Mouse (Mus musculus) heart, embryonic 14.5 days (tissue): ENCODE data around the gene Gsta4. TPM values are rescaled to one million over a fixed set of nuclear protein-coding genes. Genes with fewer than 3 reads are reported as not detected.

Source experiments
- ATAC-seq: fragments of 200-750 bp; cut with Nextera tagmentation; 2 replicates; pipeline ENCODE4 v1.8.0; 2017; ENCODE audit warnings: low read depth, moderate TSS enrichment; ENCODE audit not compliant: insufficient number of reproducible peaks, insufficient read depth, low FRiP score
- H3K27ac ChIP-seq, 2 experiments: fragments of 200-500 bp in 1 of 2; fragments of 300-500 bp in 1 of 2; sonication (generic) in 1 of 2; replicated peaks in 1 of 2; 2 replicates each; pipeline ENCODE4 v1.5.1; 2012 to 2014; ENCODE audit warnings: low read depth in 2 of 2, low read length in 2 of 2, control low read depth in 1 of 2, mild to moderate bottlenecking in 1 of 2, mixed read lengths in 1 of 2; ENCODE audit not compliant: control insufficient read depth in 1 of 2, insufficient read depth in 1 of 2
- H3K27me3 ChIP-seq: fragments of 300-500 bp; sonication (generic); 2 replicates; pipeline ENCODE4 v1.6.1; 2014; ENCODE audit warnings: mild to moderate bottlenecking, low read length, control low read depth; ENCODE audit not compliant: control insufficient read depth, insufficient read depth
- H3K36me3 ChIP-seq: fragments of 300-500 bp; sonication (generic); 2 replicates; pipeline ENCODE4 v1.6.1; 2014; ENCODE audit warnings: mild to moderate bottlenecking, control low read depth, low read length, mixed read lengths; ENCODE audit not compliant: control insufficient read depth, insufficient read depth
- H3K4me1 ChIP-seq, 2 experiments: fragments of 200-500 bp in 1 of 2; fragments of 300-500 bp in 1 of 2; sonication (generic) in 1 of 2; 2 replicates each; pipeline ENCODE4 v1.6.1; 2012 to 2014; ENCODE audit warnings: low read length in 2 of 2, control low read depth in 1 of 2, mixed read lengths in 1 of 2; ENCODE audit not compliant: control insufficient read depth in 2 of 2, insufficient read depth in 2 of 2
- H3K4me2 ChIP-seq: fragments of 300-500 bp; sonication (generic); 2 replicates; pipeline ENCODE4 v1.6.1; 2014; ENCODE audit warnings: mild to moderate bottlenecking, low read length
- H3K4me3 ChIP-seq, 2 experiments: fragments of 200-500 bp in 1 of 2; fragments of 300-500 bp in 1 of 2; sonication (generic) in 1 of 2; 2 replicates each; pipeline ENCODE4 v1.5.1; 2012 to 2014; ENCODE audit warnings: low read length in 2 of 2, mild to moderate bottlenecking in 2 of 2, control low read depth in 1 of 2, low read depth in 1 of 2, moderate library complexity in 1 of 2; ENCODE audit not compliant: control insufficient read depth in 1 of 2, insufficient read depth in 1 of 2
- H3K9ac ChIP-seq: fragments of 300-500 bp; sonication (generic); 2 replicates; pipeline ENCODE4 v1.6.1; 2014; ENCODE audit warnings: mild to moderate bottlenecking, low read length
- H3K9me3 ChIP-seq: fragments of 300-500 bp; sonication (generic); 2 replicates; pipeline ENCODE4 v1.6.1; 2016; ENCODE audit warnings: low read length, control low read depth; ENCODE audit not compliant: control insufficient read depth
- WGBS: fragments of 180-500 bp; shearing (Covaris S2); extraction: QIAGEN DNeasy Blood & Tissue Kit; methylation state at CpG from one replicate; pipeline ENCODE4 v1.1.7; 2014; 5-methylcytosine and 5-hydroxymethylcytosine counted together
- polyA plus RNA-seq: library from polyadenylated mRNA; unstranded; fragments of >200 nt; fragmentation: Nextera tagmentation; extraction: Ambion mirVana; gene quantifications from 2 replicates; pipeline ENCODE4 v1.2.1, GENCODE M21; 2014

The Gsta4 gene
- polyA plus RNA-seq, 1 experiment from 2014 or later, result 80.3 TPM

GRCm38 (mm10) chr9:78179071-78179470 is 3.5 kb upstream of the Gsta4 start:
- Histone ChIP-seq H3K9me3 (no peaks in the 10 kb centered on the region), H3K27me3 (no peaks in the 10 kb centered on the region), H3K4me2 (no peak overlapping the region), H3K9ac (no peak overlapping the region), H3K36me3 (no peaks in the 10 kb centered on the region), H3K27ac (no peak overlapping the region), H3K4me3 (no peak overlapping the region), H3K4me1 (peaks cover 3 to 5% of the 10 kb centered on the region in 2 experiments; a peak in 2 of 4 replicates)
- WGBS, result 84% methylated on average over 2 of the region's 2 CpGs
- ATAC-seq, result no peak

GRCm38 (mm10) chr9:78185686-78186085 is 3.1 kb downstream of the Gsta4 start:
- no peak overlapping the region for H3K27ac ChIP-seq
- no peaks in the 10 kb centered on the region for H3K36me3 ChIP-seq
- H3K9me3 ChIP-seq, result no peaks in the 10 kb centered on the region
- no peaks in the 10 kb centered on the region for H3K27me3 ChIP-seq
- no peak for ATAC-seq
- H3K9ac ChIP-seq, result no peak overlapping the region
- peaks cover 0 to 5% of the 10 kb centered on the region in 2 experiments; a peak in 1 of 4 replicates for H3K4me1 ChIP-seq
- WGBS, result 86% methylated on average over 9 of the region's 9 CpGs
- H3K4me3 ChIP-seq, result no peak overlapping the region
- no peak overlapping the region for H3K4me2 ChIP-seq

- WGBS, result 54% methylated on average over 8 of the region's 8 CpGs
- Histone ChIP-seq H3K36me3 (no peaks in the 10 kb centered on the region), H3K4me1 (peaks cover 8 to 24% of the 10 kb centered on the region in 2 experiments; a peak in 3 of 4 replicates), H3K9me3 (no peaks in the 10 kb centered on the region), H3K9ac (no peak overlapping the region), H3K27ac (no peak overlapping the region), H3K27me3 (no peaks in the 10 kb centered on the region), H3K4me2 (no peak overlapping the region), H3K4me3 (no peak overlapping the region)
- no peak for ATAC-seq
These were observed 6.3 kb downstream of the Gsta4 start for GRCm38 (mm10) chr9:78188910-78189309.

GRCm38 (mm10) chr9:78190651-78191634 is 8.4 kb downstream of the Gsta4 start:
- peak overlapping the region; percentile 71 for H3K9ac ChIP-seq
- H3K4me3 ChIP-seq, result peak overlapping the region; percentile 49 to 55
- ATAC-seq, result no peak
- H3K4me2 ChIP-seq, result peak overlapping the region; percentile 82
- 3% methylated on average over 19 of the region's 19 CpGs for WGBS
- no peaks in the 10 kb centered on the region for H3K9me3 ChIP-seq
- peaks cover 8 to 24% of the 10 kb centered on the region in 2 experiments; a peak in 3 of 4 replicates for H3K4me1 ChIP-seq
- H3K27me3 ChIP-seq, result no peaks in the 10 kb centered on the region
- no peak overlapping the region for H3K27ac ChIP-seq
- H3K36me3 ChIP-seq, result no peaks in the 10 kb centered on the region

- Histone ChIP-seq H3K36me3 (no peaks in the 10 kb centered on the region), H3K27me3 (no peaks in the 10 kb centered on the region), H3K4me2 (peak overlapping the region; percentile 82), H3K27ac (peak overlapping the region; percentile 10 to 21; a peak in 2 of 4 replicates), H3K9me3 (no peaks in the 10 kb centered on the region), H3K4me1 (peaks cover 8 to 24% of the 10 kb centered on the region in 2 experiments; a peak in 3 of 4 replicates), H3K9ac (peak overlapping the region; percentile 71), H3K4me3 (peak overlapping the region; percentile 49 to 55)
- WGBS, result under 1% methylated on average over 18 of the region's 18 CpGs
- no peak for ATAC-seq
These were observed 9.2 kb downstream of the Gsta4 start for GRCm38 (mm10) chr9:78191736-78192135.

GRCm38 (mm10) chr9:78193902-78194597 is 11.5 kb downstream of the Gsta4 start:
- 46% methylated on average over 9 of the region's 9 CpGs for WGBS
- no peak for ATAC-seq
- no peak overlapping the region for H3K4me2 ChIP-seq

GRCm38 (mm10) chr9:78195034-78195433 is 12.5 kb downstream of the Gsta4 start:
- WGBS, result 81% methylated on average over 11 of the region's 11 CpGs
- ATAC-seq, result no peak
- peaks cover 8 to 24% of the 10 kb centered on the region in 2 experiments; a peak in 3 of 4 replicates for H3K4me1 ChIP-seq
- no peak overlapping the region for H3K27ac ChIP-seq
- H3K9ac ChIP-seq, result no peak overlapping the region
- H3K4me3 ChIP-seq, result no peak overlapping the region
- H3K36me3 ChIP-seq, result no peaks in the 10 kb centered on the region
- H3K4me2 ChIP-seq, result no peak overlapping the region
- H3K27me3 ChIP-seq, result no peaks in the 10 kb centered on the region
- no peaks in the 10 kb centered on the region for H3K9me3 ChIP-seq

More at GRCm38 (mm10) chr9:78193902-78194597, 11.5 kb downstream of the Gsta4 start:
- Histone ChIP-seq H3K9me3 (no peaks in the 10 kb centered on the region), H3K4me3 (no peak overlapping the region), H3K27ac (no peak overlapping the region), H3K27me3 (no peaks in the 10 kb centered on the region), H3K9ac (no peak overlapping the region), H3K36me3 (no peaks in the 10 kb centered on the region), H3K4me1 (peaks cover 8 to 24% of the 10 kb centered on the region in 2 experiments; a peak in 3 of 4 replicates)
